Mouse (Mus musculus) kidney, postnatal 0 days (tissue): ENCODE data around the gene Cbx4. TPM values are rescaled to one million over a fixed set of nuclear protein-coding genes. Genes with fewer than 3 reads are reported as not detected.

Source experiments
- ATAC-seq: fragments of 200-750 bp; cut with Nextera tagmentation; replicated peaks from 2 replicates; pipeline ENCODE4 v1.8.0; 2017; ENCODE audit warnings: low read depth, moderate number of reproducible peaks, moderate TSS enrichment, moderate library complexity; ENCODE audit not compliant: low FRiP score
- DNase-seq: peaks from one replicate; pipeline ENCODE4 v3.0.0-alpha.2; 2016; ENCODE audit warnings: low spot score
- H3K27ac ChIP-seq: fragments of 300-500 bp; sonication (generic); 2 replicates; pipeline ENCODE4 v1.5.1; 2014; ENCODE audit warnings: mild to moderate bottlenecking
- H3K27me3 ChIP-seq: fragments of 300-500 bp; sonication (generic); 2 replicates; pipeline ENCODE4 v1.6.1; 2014; ENCODE audit warnings: low read length, mixed read lengths; ENCODE audit not compliant: insufficient read depth
- H3K36me3 ChIP-seq: fragments of 300-500 bp; sonication (generic); 2 replicates; pipeline ENCODE4 v1.6.1; 2014; ENCODE audit warnings: low read length, mixed read lengths; ENCODE audit not compliant: insufficient read depth
- H3K4me1 ChIP-seq: fragments of 300-500 bp; sonication (generic); replicated peaks from 2 replicates; pipeline ENCODE4 v1.6.1; 2014; ENCODE audit warnings: antibody characterized with exemption, low read length, mixed read lengths; ENCODE audit not compliant: insufficient read depth
- H3K4me2 ChIP-seq: fragments of 300-500 bp; sonication (generic); 2 replicates; pipeline ENCODE4 v1.6.1; 2014; ENCODE audit warnings: mild to moderate bottlenecking, low read length, moderate library complexity, mixed read lengths
- H3K4me3 ChIP-seq: fragments of 300-500 bp; sonication (generic); replicated peaks from 2 replicates; pipeline ENCODE4 v1.5.1; 2014; ENCODE audit warnings: low read depth, low read length
- H3K9ac ChIP-seq: fragments of 300-500 bp; sonication (generic); 2 replicates; pipeline ENCODE4 v1.6.1; 2014; ENCODE audit warnings: low read depth, low read length
- H3K9me3 ChIP-seq: fragments of 300-500 bp; sonication (generic); replicated peaks from 2 replicates; pipeline ENCODE4 v1.6.1; 2016; ENCODE audit warnings: low read length, inconsistent platforms, mixed read lengths
- CTCF ChIP-seq: IDR thresholded peaks from 2 replicates; pipeline ENCODE4 v1.5.1; 2016; ENCODE audit warnings: antibody characterized with exemption, low read depth, mild to moderate bottlenecking, moderate library complexity
- WGBS: fragments of 180-500 bp; shearing (Covaris S2); extraction: QIAGEN DNeasy Blood & Tissue Kit; methylation state at CpG from one replicate; pipeline ENCODE4 v1.1.7; 2014; 5-methylcytosine and 5-hydroxymethylcytosine counted together
- polyA plus RNA-seq: library from polyadenylated mRNA; unstranded; fragments of >200 nt; fragmentation: Nextera tagmentation; extraction: Ambion mirVana; gene quantifications from 2 replicates; pipeline ENCODE4 v1.2.1, GENCODE M21; 2015

Gene Cbx4
- polyA plus RNA-seq, 1 experiment from 2014 or later: 9.7 TPM

- Histone ChIP-seq H3K36me3 (peaks cover 19% of the 10 kb centered on the region), H3K27me3 (peaks cover 2% of the 10 kb centered on the region; the same call in 1 of the 2 replicates), H3K4me3 (no peak overlapping the region), H3K27ac (no peak overlapping the region), H3K4me1 (peaks cover 54% of the 10 kb centered on the region), H3K4me2 (peak overlapping the region; percentile 78), H3K9me3 (no peaks in the 10 kb centered on the region), H3K9ac (no peak overlapping the region)
- ATAC-seq (no peak), DNase-seq (no peak)
- WGBS: 44% methylated on average over 21 of the region's 21 CpGs
- peak; percentile 65 for TF ChIP-seq CTCF
These were observed 4.0 kb downstream of the Cbx4 start for GRCm38 (mm10) chr11:119081839-119082637.

- no peak overlapping the region for H3K4me3 ChIP-seq
- ATAC-seq (no peak), DNase-seq (no peak)
- no peak for TF ChIP-seq CTCF
- peaks cover 49% of the 10 kb centered on the region for H3K4me1 ChIP-seq
- H3K27me3 ChIP-seq: no peaks in the 10 kb centered on the region
- 0 out of 2 replicates have a peak overlapping the region, but pooled peaks have one; percentile 5 for H3K4me2 ChIP-seq
- no peak overlapping the region for H3K9ac ChIP-seq
- H3K27ac ChIP-seq: no peak overlapping the region
- 65% methylated on average over 47 of the region's 47 CpGs for WGBS
- H3K36me3 ChIP-seq: peaks cover 19% of the 10 kb centered on the region
- no peaks in the 10 kb centered on the region for H3K9me3 ChIP-seq
These were observed 4.7 kb downstream of the Cbx4 start for GRCm38 (mm10) chr11:119081148-119081838.

- peaks cover 19% of the 10 kb centered on the region for H3K36me3 ChIP-seq
- H3K27me3 ChIP-seq: no peaks in the 10 kb centered on the region
- no peak overlapping the region for H3K27ac ChIP-seq
- 65% methylated on average over 33 of the region's 33 CpGs for WGBS
- no peak overlapping the region for H3K4me3 ChIP-seq
- no peak overlapping the region for H3K4me2 ChIP-seq
- H3K4me1 ChIP-seq: peaks cover 49% of the 10 kb centered on the region
- no peak for TF ChIP-seq CTCF
- H3K9ac ChIP-seq: no peak overlapping the region
- DNase-seq (no peak), ATAC-seq (no peak)
- no peaks in the 10 kb centered on the region for H3K9me3 ChIP-seq
These were observed 5.4 kb downstream of the Cbx4 start for GRCm38 (mm10) chr11:119080461-119081147.

GRCm38 (mm10) chr11:119079445-119079837, 6.6 kb downstream of the Cbx4 start:
- DNase-seq: no peak
- Histone ChIP-seq H3K4me3 (no peak overlapping the region), H3K4me2 (peak overlapping the region; percentile 35), H3K9me3 (no peaks in the 10 kb centered on the region), H3K9ac (no peak overlapping the region), H3K27ac (peak overlapping the region; percentile 36), H3K4me1 (peaks cover 46% of the 10 kb centered on the region), H3K36me3 (peaks cover 19% of the 10 kb centered on the region), H3K27me3 (no peaks in the 10 kb centered on the region)
- WGBS: 55% methylated on average over 7 of the region's 7 CpGs
- no peak for ATAC-seq
- no peak for TF ChIP-seq CTCF

GRCm38 (mm10) chr11:119078691-119079444, 7.2 kb downstream of the Cbx4 start:
- no peak overlapping the region for H3K9ac ChIP-seq
- ATAC-seq (no peak), DNase-seq (no peak)
- WGBS: 4% methylated on average over 21 of the region's 27 CpGs
- peaks cover 40% of the 10 kb centered on the region for H3K4me1 ChIP-seq
- H3K4me3 ChIP-seq: no peak overlapping the region
- H3K27ac ChIP-seq: peak overlapping the region; percentile 36
- H3K4me2 ChIP-seq: peak overlapping the region; percentile 35
- H3K27me3 ChIP-seq: no peaks in the 10 kb centered on the region
- TF ChIP-seq CTCF: no peak
- H3K36me3 ChIP-seq: peaks cover 19% of the 10 kb centered on the region
- no peaks in the 10 kb centered on the region for H3K9me3 ChIP-seq
